Mouse (Mus musculus) neural tube, embryonic 12.5 days (tissue): Measurements from ENCODE around the gene Rnf135. TPM values are rescaled to one million over a fixed set of nuclear protein-coding genes. Genes with fewer than 3 reads are reported as not detected.

ENCODE experiments used
- ATAC-seq: fragments of 200-750 bp; cut with Nextera tagmentation; 2 replicates; pipeline ENCODE4 v1.8.0; 2017; ENCODE audit warnings: low read depth, mild to moderate bottlenecking, moderate TSS enrichment, moderate library complexity; ENCODE audit not compliant: low FRiP score
- H3K27ac ChIP-seq: fragments of 300-500 bp; sonication (generic); 2 replicates; pipeline ENCODE4 v1.5.1; 2016
- H3K27me3 ChIP-seq: fragments of 300-500 bp; sonication (generic); replicated peaks from 2 replicates; pipeline ENCODE4 v1.6.1; 2016; ENCODE audit warnings: mild to moderate bottlenecking
- H3K36me3 ChIP-seq: fragments of 300-500 bp; sonication (generic); 2 replicates; pipeline ENCODE4 v1.6.1; 2016; ENCODE audit warnings: mild to moderate bottlenecking
- H3K4me1 ChIP-seq: fragments of 300-500 bp; sonication (generic); 2 replicates; pipeline ENCODE4 v1.6.1; 2016
- H3K4me2 ChIP-seq: fragments of 300-500 bp; sonication (generic); replicated peaks from 2 replicates; pipeline ENCODE4 v1.6.1; 2016; ENCODE audit warnings: mild to moderate bottlenecking
- H3K4me3 ChIP-seq: fragments of 300-500 bp; sonication (generic); 2 replicates; pipeline ENCODE4 v1.5.1; 2016
- H3K9ac ChIP-seq: fragments of 300-500 bp; sonication (generic); 2 replicates; pipeline ENCODE4 v1.6.1; 2016; ENCODE audit warnings: mild to moderate bottlenecking
- H3K9me3 ChIP-seq: fragments of 300-500 bp; sonication (generic); 2 replicates; pipeline ENCODE4 v1.6.1; 2016; ENCODE audit warnings: mild to moderate bottlenecking
- WGBS: fragments of 180-500 bp; shearing (Covaris S2); methylation state at CpG from one replicate; pipeline ENCODE4 v1.1.7; 2016; 5-methylcytosine and 5-hydroxymethylcytosine counted together
- polyA plus RNA-seq: library from polyadenylated mRNA; unstranded; fragments of >200 nt; fragmentation: Nextera tagmentation; extraction: Ambion mirVana; gene quantifications from 2 replicates; pipeline ENCODE4 v1.2.1, GENCODE M21; 2016

Rnf135 gene
- polyA plus RNA-seq, 1 experiment from 2014 or later, result 3.0 TPM

DNA sequence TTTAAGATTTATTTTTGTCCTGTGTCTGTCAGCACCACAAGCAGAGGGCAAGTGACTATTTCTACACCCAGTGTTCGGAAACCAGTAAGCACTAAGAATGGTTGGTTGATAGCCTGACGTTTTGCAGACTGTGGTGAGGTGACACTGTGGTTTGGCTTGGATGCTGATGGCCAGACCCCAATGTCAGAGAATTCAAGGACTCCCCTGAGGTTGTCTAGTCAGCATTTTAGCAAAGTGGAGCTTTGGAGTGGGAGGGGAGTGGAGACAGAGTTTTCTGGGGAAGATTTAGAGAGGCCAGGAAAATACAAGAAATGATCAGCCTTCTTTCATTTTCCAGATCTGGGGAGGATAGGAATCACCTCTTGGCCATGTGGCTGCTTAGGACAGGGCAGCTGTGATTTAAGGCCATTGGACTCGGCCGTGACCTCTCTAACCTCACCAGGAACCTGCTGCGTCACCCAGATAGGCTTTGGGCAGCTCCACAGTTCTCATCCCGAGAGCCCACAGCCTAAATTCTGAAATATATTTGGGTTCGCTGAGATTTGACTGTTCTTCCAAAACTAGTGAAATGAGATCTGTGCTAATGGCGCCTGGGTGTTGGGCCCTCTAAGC, 34.1 kb upstream of the Rnf135 start:
- H3K9me3 ChIP-seq, result no peaks in the 10 kb centered on the region
- WGBS, result 83% methylated on average over 8 of the region's 8 CpGs

GRCm38 (mm10) chr11:80150566-80150965, 33.1 kb upstream of the Rnf135 start:
- no peak for ATAC-seq

More for the DNA sequence above, 34.1 kb upstream of the Rnf135 start:
- H3K9ac ChIP-seq, result no peak overlapping the region
- peaks cover 6% of the 10 kb centered on the region; the same call in 1 of the 2 replicates for H3K4me1 ChIP-seq
- H3K27ac ChIP-seq, result no peak overlapping the region
- H3K4me2 ChIP-seq, result no peak overlapping the region
- no peak overlapping the region for H3K4me3 ChIP-seq
- ATAC-seq, result no peak
- H3K36me3 ChIP-seq, result no peaks in the 10 kb centered on the region
- peaks cover 19% of the 10 kb centered on the region for H3K27me3 ChIP-seq

GRCm38 (mm10) chr11:80151541-80151940, 32.1 kb upstream of the Rnf135 start:
- Histone ChIP-seq H3K27me3 (peaks cover 36% of the 10 kb centered on the region), H3K4me3 (no peak overlapping the region), H3K4me2 (no peak overlapping the region), H3K36me3 (no peaks in the 10 kb centered on the region), H3K9ac (no peak overlapping the region), H3K4me1 (peaks cover 6% of the 10 kb centered on the region; the same call in 1 of the 2 replicates), H3K9me3 (no peaks in the 10 kb centered on the region), H3K27ac (no peak overlapping the region)
- ATAC-seq, result no peak
- 62% methylated on average over 2 of the region's 2 CpGs for WGBS

More at GRCm38 (mm10) chr11:80150566-80150965, 33.1 kb upstream of the Rnf135 start:
- Histone ChIP-seq H3K36me3 (no peaks in the 10 kb centered on the region), H3K4me1 (peaks cover 6% of the 10 kb centered on the region; the same call in 1 of the 2 replicates), H3K9ac (no peak overlapping the region), H3K9me3 (no peaks in the 10 kb centered on the region), H3K4me3 (no peak overlapping the region), H3K4me2 (no peak overlapping the region), H3K27me3 (peaks cover 29% of the 10 kb centered on the region), H3K27ac (no peak overlapping the region)
- WGBS, result 85% methylated on average over 5 of the region's 5 CpGs

GRCm38 (mm10) chr11:80152376-80152775, 31.3 kb upstream of the Rnf135 start:
- Histone ChIP-seq H3K27me3 (peaks cover 36% of the 10 kb centered on the region), H3K4me2 (no peak overlapping the region), H3K9ac (no peak overlapping the region), H3K27ac (no peak overlapping the region), H3K36me3 (no peaks in the 10 kb centered on the region), H3K4me1 (peaks cover 6% of the 10 kb centered on the region; the same call in 1 of the 2 replicates), H3K4me3 (no peak overlapping the region), H3K9me3 (no peaks in the 10 kb centered on the region)
- ATAC-seq, result no peak
- WGBS, result 83% methylated on average over 8 of the region's 8 CpGs

DNA sequence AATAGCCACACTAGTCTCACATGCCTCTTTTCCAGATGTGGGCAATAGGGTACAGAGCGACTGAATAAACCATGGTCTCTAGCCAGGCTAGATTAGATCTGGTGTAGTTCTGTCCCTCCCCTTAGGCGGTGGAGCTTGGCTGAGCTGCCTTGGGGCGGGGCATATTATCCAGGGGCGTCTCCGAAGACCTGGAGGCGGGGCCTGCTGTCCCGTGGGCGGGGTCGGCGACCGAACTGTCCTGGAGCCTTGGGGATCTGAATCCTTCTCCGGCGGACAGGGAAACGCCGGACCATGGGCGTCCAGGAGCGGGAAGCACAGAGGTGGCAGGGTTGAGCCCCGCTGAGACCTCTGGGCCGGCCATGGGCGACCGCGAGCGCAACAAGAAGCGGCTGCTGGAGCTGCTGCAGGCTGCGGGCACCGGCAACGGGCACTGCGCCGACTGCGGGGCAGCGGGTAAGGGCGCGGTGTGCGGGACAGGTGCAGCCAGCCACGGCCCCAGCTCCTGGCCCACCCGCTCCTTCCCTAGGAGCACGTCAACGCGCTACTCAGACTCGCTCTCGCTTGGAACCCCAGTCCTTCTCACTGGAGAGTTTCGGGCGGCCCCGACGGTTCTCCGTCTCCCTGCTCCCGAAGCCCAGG, 29.7 kb upstream of the Rnf135 start, which contains the start of gene Adap2:
TSS of gene Adap2 (plus strand) at position 249 of the 639 bp plus-strand sequence.
- peaks cover 36% of the 10 kb centered on the region for H3K27me3 ChIP-seq
- H3K9me3 ChIP-seq, result no peaks in the 10 kb centered on the region
- H3K9ac ChIP-seq, result peak within 1 kb of the TSS; percentile 53
- H3K4me2 ChIP-seq, result peak within 1 kb of the TSS; percentile 76
- ATAC-seq, result peak; percentile 58; the same call in 1 of the 2 replicates
- H3K4me3 ChIP-seq, result peak within 1 kb of the TSS; percentile 50
- no peak within 1 kb of the TSS for H3K27ac ChIP-seq
- WGBS, result 3% methylated on average over 47 of the region's 47 CpGs
- H3K4me1 ChIP-seq, result peaks cover 6% of the 10 kb centered on the region; the same call in 1 of the 2 replicates
- H3K36me3 ChIP-seq, result no peaks in the 10 kb centered on the region

DNA sequence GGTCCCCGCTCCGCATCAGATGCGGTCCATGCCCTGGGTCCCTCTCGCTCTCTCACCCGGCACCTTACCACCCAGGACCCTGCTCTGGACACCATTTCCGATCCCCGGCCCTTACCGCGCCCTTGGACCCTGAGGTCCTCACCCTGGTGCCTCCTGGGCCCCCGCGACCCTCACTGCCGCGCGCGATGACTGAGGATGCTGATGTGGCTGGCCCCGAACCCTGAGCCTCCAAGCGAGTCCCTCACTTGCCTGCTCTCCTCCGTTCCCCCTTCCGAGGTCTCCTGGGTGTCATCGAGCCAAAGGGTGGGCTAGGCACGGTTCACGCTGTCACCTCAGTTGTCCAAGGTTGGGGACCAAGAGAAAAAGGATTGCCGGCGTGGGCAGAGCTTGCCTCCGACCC, 29.1 kb upstream of the Rnf135 start:
- H3K4me2 ChIP-seq, result peak overlapping the region; percentile 76
- no peaks in the 10 kb centered on the region for H3K36me3 ChIP-seq
- peaks cover 36% of the 10 kb centered on the region for H3K27me3 ChIP-seq
- 24% methylated on average over 25 of the region's 25 CpGs for WGBS
- no peak for ATAC-seq
- H3K4me1 ChIP-seq, result peaks cover 6% of the 10 kb centered on the region; the same call in 1 of the 2 replicates
- H3K9me3 ChIP-seq, result no peaks in the 10 kb centered on the region
- H3K27ac ChIP-seq, result no peak overlapping the region
- H3K9ac ChIP-seq, result peak overlapping the region; percentile 53
- peak overlapping the region; percentile 50 for H3K4me3 ChIP-seq

- no peak for ATAC-seq
- no peak overlapping the region for H3K4me3 ChIP-seq
- no peak overlapping the region for H3K9ac ChIP-seq
- H3K4me2 ChIP-seq, result no peak overlapping the region
- peaks cover 6% of the 10 kb centered on the region; the same call in 1 of the 2 replicates for H3K4me1 ChIP-seq
- H3K36me3 ChIP-seq, result no peaks in the 10 kb centered on the region
- no peak overlapping the region for H3K27ac ChIP-seq
- H3K27me3 ChIP-seq, result peaks cover 36% of the 10 kb centered on the region
- WGBS, result 87% methylated on average over 8 of the region's 8 CpGs
- no peaks in the 10 kb centered on the region for H3K9me3 ChIP-seq
Measured at GRCm38 (mm10) chr11:80155541-80155940, 28.1 kb upstream of the Rnf135 start.

DNA sequence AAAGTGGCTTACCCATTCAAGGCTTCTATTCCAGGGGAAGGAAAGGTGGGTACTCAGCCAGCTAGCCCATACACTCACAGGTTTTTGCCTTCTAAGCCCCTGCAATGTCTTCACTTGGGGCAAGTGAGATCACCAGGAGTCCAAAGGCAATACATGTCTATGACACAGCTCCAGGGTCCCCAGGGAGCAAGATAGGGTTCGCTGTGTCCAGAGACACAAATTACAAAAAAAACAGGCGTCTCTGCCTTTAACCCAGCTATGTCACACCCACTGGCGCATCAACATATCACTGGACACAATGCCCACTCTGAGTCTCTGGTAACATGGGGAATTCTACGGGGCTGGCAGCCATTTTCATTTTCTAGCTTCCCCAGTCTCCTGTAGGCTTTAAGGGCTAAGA, 27.7 kb upstream of the Rnf135 start:
- ATAC-seq, result no peak
- Histone ChIP-seq H3K4me2 (no peak overlapping the region), H3K36me3 (no peaks in the 10 kb centered on the region), H3K27me3 (peaks cover 36% of the 10 kb centered on the region), H3K4me3 (no peak overlapping the region), H3K27ac (no peak overlapping the region), H3K9ac (no peak overlapping the region), H3K9me3 (no peaks in the 10 kb centered on the region), H3K4me1 (peaks cover 6% of the 10 kb centered on the region; the same call in 1 of the 2 replicates)
- whole genome bisulfite sequencing, result 86% methylated on average over 4 of the region's 4 CpGs

GRCm38 (mm10) chr11:80156841-80157240, 26.8 kb upstream of the Rnf135 start:
- H3K27me3 ChIP-seq, result peaks cover 33% of the 10 kb centered on the region
- ATAC-seq, result no peak
- 78% methylated on average over 4 of the region's 4 CpGs for WGBS

DNA sequence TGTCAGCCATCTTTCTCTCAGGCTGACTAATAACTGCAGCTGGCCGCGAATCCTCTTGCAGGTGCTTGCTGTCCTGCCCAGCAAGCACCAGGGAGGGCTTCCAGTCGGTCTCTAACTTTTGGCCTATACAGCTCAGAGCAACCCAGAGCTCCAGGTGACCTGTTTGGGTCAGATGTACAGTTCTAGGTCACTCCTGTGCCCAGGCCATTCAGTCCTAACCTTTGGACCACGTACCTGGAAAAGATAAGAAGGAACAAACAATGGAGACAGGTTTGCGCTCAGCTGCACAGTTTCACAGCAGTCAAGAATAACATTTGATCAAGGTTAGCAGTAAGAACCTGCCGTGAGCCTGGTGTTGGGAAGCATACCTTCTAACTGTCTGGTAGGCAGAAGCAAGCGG, 24.6 kb upstream of the Rnf135 start:
- Histone ChIP-seq H3K4me3 (no peak overlapping the region), H3K27ac (no peak overlapping the region), H3K9me3 (no peaks in the 10 kb centered on the region), H3K4me2 (no peak overlapping the region), H3K4me1 (peaks cover 4% of the 10 kb centered on the region; the same call in 1 of the 2 replicates), H3K27me3 (peaks cover 22% of the 10 kb centered on the region), H3K9ac (no peak overlapping the region), H3K36me3 (no peaks in the 10 kb centered on the region)
- no peak for ATAC-seq
- WGBS, result 87% methylated on average over 7 of the region's 7 CpGs

More at GRCm38 (mm10) chr11:80156841-80157240, 26.8 kb upstream of the Rnf135 start:
- Histone ChIP-seq H3K4me1 (peaks cover 6% of the 10 kb centered on the region; the same call in 1 of the 2 replicates), H3K4me2 (no peak overlapping the region), H3K9ac (no peak overlapping the region), H3K9me3 (no peaks in the 10 kb centered on the region), H3K4me3 (no peak overlapping the region), H3K36me3 (no peaks in the 10 kb centered on the region), H3K27ac (no peak overlapping the region)

DNA sequence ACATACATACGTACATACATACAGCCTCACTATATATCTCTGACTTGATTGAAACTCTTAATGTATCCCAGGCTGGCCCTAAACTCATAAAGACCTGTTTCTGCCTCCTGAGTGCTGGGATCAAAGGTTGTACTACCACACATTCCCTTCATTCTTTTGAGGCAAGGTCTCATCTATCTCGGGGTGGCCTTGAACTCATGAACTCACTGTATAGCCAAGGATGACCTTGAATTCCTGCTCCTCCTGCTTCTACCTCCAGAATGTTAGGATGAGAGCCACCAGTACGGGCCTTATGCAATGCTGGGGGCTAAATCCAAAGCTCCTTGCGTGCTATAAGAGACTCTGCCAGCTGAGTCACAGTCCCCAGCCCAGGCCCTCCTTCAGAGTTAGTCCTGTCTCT, 22.6 kb upstream of the Rnf135 start:
- H3K4me2 ChIP-seq, result no peak overlapping the region
- no peaks in the 10 kb centered on the region for H3K4me1 ChIP-seq
- peaks cover 2% of the 10 kb centered on the region; the same call in 1 of the 2 replicates for H3K27me3 ChIP-seq
- H3K9me3 ChIP-seq, result no peaks in the 10 kb centered on the region
- ATAC-seq, result no peak
- no peak overlapping the region for H3K27ac ChIP-seq
- no peaks in the 10 kb centered on the region for H3K36me3 ChIP-seq
- no peak overlapping the region for H3K9ac ChIP-seq
- whole genome bisulfite sequencing, result 85% methylated on average over 4 of the region's 4 CpGs
- no peak overlapping the region for H3K4me3 ChIP-seq

- no peaks in the 10 kb centered on the region for H3K36me3 ChIP-seq
- no peaks in the 10 kb centered on the region for H3K4me1 ChIP-seq
- no peak overlapping the region for H3K4me3 ChIP-seq
- H3K27ac ChIP-seq, result no peak overlapping the region
- ATAC-seq, result no peak
- WGBS, result 77% methylated on average over 7 of the region's 7 CpGs
- H3K9ac ChIP-seq, result no peak overlapping the region
- H3K27me3 ChIP-seq, result no peaks in the 10 kb centered on the region
- no peaks in the 10 kb centered on the region for H3K9me3 ChIP-seq
- H3K4me2 ChIP-seq, result no peak overlapping the region
Measured at GRCm38 (mm10) chr11:80163362-80164116, 20.1 kb upstream of the Rnf135 start.
